Mouse (Mus musculus): ENCODE data around the gene Mrpl53. TPM values are rescaled to one million over a fixed set of nuclear protein-coding genes. Genes with fewer than 3 reads are reported as not detected.

Gene Mrpl53
- 137 and 146 TPM in 2 replicates for polyA plus RNA-seq (2015; fragmentation: Nextera tagmentation; extraction: Ambion mirVana)

GRCm38 (mm10) chr6:83108762-83109668, at the start of gene Mrpl53:
Gene Mrpl53, plus strand, starts transcription at chr6:83109040.
- under 1% methylated on average over 76 of the region's 76 CpGs for WGBS
- Histone ChIP-seq H3K9me3 (no peaks in the 10 kb centered on the region), H3K36me3 (peaks cover 23% of the 10 kb centered on the region), H3K4me1 (replicated peaks) (peaks cover 27% of the 10 kb centered on the region), H3K4me2 (replicated peaks) (peak within 1 kb of the TSS; percentile 82), H3K27me3 (no peaks in the 10 kb centered on the region), H3K9ac (replicated peaks) (peak within 1 kb of the TSS; percentile 88), H3K27ac (peak within 1 kb of the TSS; percentile 86), H3K4me3 (replicated peaks) (peak within 1 kb of the TSS; percentile 87)
- peak; percentile 93 for ATAC-seq

- no peak overlapping the region for H3K27ac ChIP-seq
- no peak overlapping the region for H3K9ac ChIP-seq (replicated peaks)
- H3K4me3 ChIP-seq (replicated peaks): no peak overlapping the region
- no peak for ATAC-seq
- H3K4me2 ChIP-seq (replicated peaks): no peak overlapping the region
- peaks cover 19% of the 10 kb centered on the region for H3K4me1 ChIP-seq (replicated peaks)
- H3K27me3 ChIP-seq: peaks cover 100% of the 10 kb centered on the region
- no peaks in the 10 kb centered on the region for H3K36me3 ChIP-seq
- WGBS: 38% methylated on average over 8 of the region's 8 CpGs
- no peaks in the 10 kb centered on the region for H3K9me3 ChIP-seq
Measured at GRCm38 (mm10) chr6:83065995-83066394, 42.8 kb upstream of the Mrpl53 start.

GRCm38 (mm10) chr6:83066441-83066840, 42.4 kb upstream of the Mrpl53 start:
- H3K27ac ChIP-seq: no peak overlapping the region
- peaks cover 100% of the 10 kb centered on the region for H3K27me3 ChIP-seq
- no peak for ATAC-seq
- H3K4me3 ChIP-seq (replicated peaks): no peak overlapping the region
- no peak overlapping the region for H3K9ac ChIP-seq (replicated peaks)
- no peaks in the 10 kb centered on the region for H3K9me3 ChIP-seq
- H3K4me2 ChIP-seq (replicated peaks): no peak overlapping the region
- H3K36me3 ChIP-seq: no peaks in the 10 kb centered on the region
- 22% methylated on average over 6 of the region's 6 CpGs for WGBS
- H3K4me1 ChIP-seq (replicated peaks): peaks cover 24% of the 10 kb centered on the region

GRCm38 (mm10) chr6:83068221-83068620, 40.6 kb upstream of the Mrpl53 start:
- no peaks in the 10 kb centered on the region for H3K9me3 ChIP-seq
- H3K36me3 ChIP-seq: no peaks in the 10 kb centered on the region
- 3% methylated on average over 8 of the region's 8 CpGs for WGBS
- no peak for ATAC-seq
- H3K4me2 ChIP-seq (replicated peaks): peak overlapping the region; percentile 26; the same call in 1 of the 2 replicates
- 0 out of 2 replicates have a peak overlapping the region, but pooled peaks have one; percentile 14 for H3K4me3 ChIP-seq (replicated peaks)
- peaks cover 25% of the 10 kb centered on the region for H3K4me1 ChIP-seq (replicated peaks)
- H3K27ac ChIP-seq: no peak overlapping the region
- H3K27me3 ChIP-seq: peaks cover 100% of the 10 kb centered on the region
- no peak overlapping the region for H3K9ac ChIP-seq (replicated peaks)

- peaks cover 100% of the 10 kb centered on the region for H3K27me3 ChIP-seq
- H3K9ac ChIP-seq (replicated peaks): no peak overlapping the region
- ATAC-seq: no peak
- no peak overlapping the region for H3K27ac ChIP-seq
- no peaks in the 10 kb centered on the region for H3K9me3 ChIP-seq
- H3K4me3 ChIP-seq (replicated peaks): peak overlapping the region; percentile 14
- H3K4me1 ChIP-seq (replicated peaks): peaks cover 25% of the 10 kb centered on the region
- WGBS: under 1% methylated on average over 79 of the region's 81 CpGs
- no peaks in the 10 kb centered on the region for H3K36me3 ChIP-seq
- peak overlapping the region; percentile 26 for H3K4me2 ChIP-seq (replicated peaks)
Measured at GRCm38 (mm10) chr6:83068706-83069487, 39.9 kb upstream of the Mrpl53 start.

GRCm38 (mm10) chr6:83069488-83070246, 39.2 kb upstream of the Mrpl53 start:
- no peak overlapping the region for H3K27ac ChIP-seq
- H3K36me3 ChIP-seq: no peaks in the 10 kb centered on the region
- H3K4me1 ChIP-seq (replicated peaks): peaks cover 25% of the 10 kb centered on the region
- no peak overlapping the region for H3K9ac ChIP-seq (replicated peaks)
- peak overlapping the region; percentile 16; the same call in 1 of the 2 replicates for H3K4me3 ChIP-seq (replicated peaks)
- peak overlapping the region; percentile 17 for H3K4me2 ChIP-seq (replicated peaks)
- no peaks in the 10 kb centered on the region for H3K9me3 ChIP-seq
- H3K27me3 ChIP-seq: peaks cover 100% of the 10 kb centered on the region
- WGBS: 1% methylated on average over 68 of the region's 69 CpGs
- no peak for ATAC-seq

- peaks cover 100% of the 10 kb centered on the region for H3K27me3 ChIP-seq
- 0% methylated on average over 3 of the region's 10 CpGs for WGBS
- 0 out of 2 replicates have a peak, but pooled peaks have one; percentile 7 for ATAC-seq
- no peak within 1 kb of the TSS for H3K9ac ChIP-seq (replicated peaks)
- H3K4me3 ChIP-seq (replicated peaks): peak within 1 kb of the TSS; percentile 16
- peaks cover 25% of the 10 kb centered on the region for H3K4me1 ChIP-seq (replicated peaks)
- H3K9me3 ChIP-seq: no peaks in the 10 kb centered on the region
- H3K36me3 ChIP-seq: no peaks in the 10 kb centered on the region
- no peak within 1 kb of the TSS for H3K27ac ChIP-seq
- peak within 1 kb of the TSS; percentile 17 for H3K4me2 ChIP-seq (replicated peaks)
Measured at GRCm38 (mm10) chr6:83070247-83070310, 38.8 kb upstream of the Mrpl53 start, which contains the start of gene Tlx2. Gene Tlx2, minus strand, starts transcription at chr6:83070293.

GRCm38 (mm10) chr6:83070311-83071219, 38.3 kb upstream of the Mrpl53 start:
- no peak overlapping the region for H3K9ac ChIP-seq (replicated peaks)
- peak overlapping the region; percentile 17 for H3K4me2 ChIP-seq (replicated peaks)
- 0 out of 2 replicates have a peak, but pooled peaks have one; percentile 31 for ATAC-seq
- H3K9me3 ChIP-seq: no peaks in the 10 kb centered on the region
- H3K36me3 ChIP-seq: no peaks in the 10 kb centered on the region
- 2% methylated on average over 53 of the region's 58 CpGs for WGBS
- peaks cover 100% of the 10 kb centered on the region for H3K27me3 ChIP-seq
- peaks cover 25% of the 10 kb centered on the region for H3K4me1 ChIP-seq (replicated peaks)
- peak overlapping the region; percentile 16 for H3K4me3 ChIP-seq (replicated peaks)
- no peak overlapping the region for H3K27ac ChIP-seq

- Histone ChIP-seq H3K9ac (replicated peaks) (no peak overlapping the region), H3K9me3 (no peaks in the 10 kb centered on the region), H3K4me2 (replicated peaks) (no peak overlapping the region), H3K4me1 (replicated peaks) (peaks cover 25% of the 10 kb centered on the region), H3K36me3 (no peaks in the 10 kb centered on the region), H3K4me3 (replicated peaks) (peak overlapping the region; percentile 8; the same call in 1 of the 2 replicates), H3K27ac (no peak overlapping the region), H3K27me3 (peaks cover 100% of the 10 kb centered on the region)
- ATAC-seq: 0 out of 2 replicates have a peak, but pooled peaks have one; percentile 49
- under 1% methylated on average over 20 of the region's 24 CpGs for WGBS
Measured at GRCm38 (mm10) chr6:83071220-83071619, 37.6 kb upstream of the Mrpl53 start.

GRCm38 (mm10) chr6:83074979-83075378, 33.9 kb upstream of the Mrpl53 start:
- Histone ChIP-seq H3K9ac (replicated peaks) (no peak overlapping the region), H3K9me3 (no peaks in the 10 kb centered on the region), H3K4me3 (replicated peaks) (no peak overlapping the region), H3K4me2 (replicated peaks) (no peak overlapping the region), H3K36me3 (0 out of 2 replicates have a peak, but pooled peaks cover under 1% of the 10 kb centered on the region), H3K4me1 (replicated peaks) (peaks cover 33% of the 10 kb centered on the region), H3K27ac (no peak overlapping the region), H3K27me3 (peaks cover 72% of the 10 kb centered on the region)
- WGBS: 12% methylated on average over 2 of the region's 2 CpGs
- no peak for ATAC-seq
